Mouse (Mus musculus): ENCODE measurements around the gene Ell. TPM values are rescaled to one million over a fixed set of nuclear protein-coding genes. Genes with fewer than 3 reads are reported as not detected.
"Not testable (repeated sequence)": the region's sequence is repeated elsewhere in the genome, so short reads cannot be mapped to it uniquely, and the experiment has no call there.

The Ell gene
- polyA plus RNA-seq, 1 experiment from 2014 or later = 13.5 TPM

- Histone ChIP-seq H3K36me3 (0 out of 2 replicates have a peak, but pooled peaks cover 3% of the 10 kb centered on the region), H3K27ac (ENCODE audit: poor library complexity, severe bottlenecking) (no peak overlapping the region; the same call in 1 of the 2 replicates), H3K4me3 (no peak overlapping the region), H3K4me1 (replicated peaks) (peaks cover 69% of the 10 kb centered on the region), H3K27me3 (replicated peaks) (no peaks in the 10 kb centered on the region), H3K4me2 (no peak overlapping the region), H3K9ac (no peak overlapping the region), H3K9me3 (replicated peaks) (no peaks in the 10 kb centered on the region)
- WGBS = 26% methylated on average over 3 of the region's 3 CpGs
- no peak for ATAC-seq (ENCODE audit: insufficient number of reproducible peaks, low FRiP score)
These were observed 26.3 kb downstream of the Ell start for GRCm38 (mm10) chr8:70565561-70565960.

- H3K4me2 ChIP-seq = no peak overlapping the region
- H3K4me3 ChIP-seq = no peak overlapping the region
- H3K27ac ChIP-seq (ENCODE audit: poor library complexity, severe bottlenecking) = peak overlapping the region; percentile 43; the same call in 1 of the 2 replicates
- peaks cover 44% of the 10 kb centered on the region for H3K4me1 ChIP-seq (replicated peaks)
- no peak for ATAC-seq (ENCODE audit: insufficient number of reproducible peaks, low FRiP score)
- H3K9ac ChIP-seq = no peak overlapping the region
- no peaks in the 10 kb centered on the region for H3K27me3 ChIP-seq (replicated peaks)
- no peaks in the 10 kb centered on the region for H3K9me3 ChIP-seq (replicated peaks)
- H3K36me3 ChIP-seq = peaks cover 12% of the 10 kb centered on the region; the same call in 1 of the 2 replicates
These were observed 31.1 kb downstream of the Ell start for GRCm38 (mm10) chr8:70570360-70570759.

- peak overlapping the region; percentile 43 for H3K27ac ChIP-seq (ENCODE audit: poor library complexity, severe bottlenecking)
- no peak overlapping the region for H3K4me3 ChIP-seq
- WGBS = 65% methylated on average over 6 of the region's 6 CpGs
- no peak overlapping the region for H3K4me2 ChIP-seq
- no peak overlapping the region for H3K9ac ChIP-seq
- H3K4me1 ChIP-seq (replicated peaks) = peaks cover 37% of the 10 kb centered on the region
- H3K36me3 ChIP-seq = peaks cover 14% of the 10 kb centered on the region; the same call in 1 of the 2 replicates
- no peaks in the 10 kb centered on the region for H3K9me3 ChIP-seq (replicated peaks)
- H3K27me3 ChIP-seq (replicated peaks) = no peaks in the 10 kb centered on the region
- 0 out of 2 replicates have a peak, but pooled peaks have one; percentile 13 for ATAC-seq (ENCODE audit: insufficient number of reproducible peaks, low FRiP score)
These were observed 31.7 kb downstream of the Ell start for GRCm38 (mm10) chr8:70570990-70571389.

GRCm38 (mm10) chr8:70574302-70574701 lies 35.0 kb downstream of the Ell start:
- Histone ChIP-seq H3K9me3 (replicated peaks) (no peaks in the 10 kb centered on the region), H3K27ac (ENCODE audit: poor library complexity, severe bottlenecking) (no peak overlapping the region)

GRCm38 (mm10) chr8:70574915-70575314 lies 35.7 kb downstream of the Ell start:
- H3K36me3 ChIP-seq = peaks cover 33% of the 10 kb centered on the region
- H3K27me3 ChIP-seq (replicated peaks) = no peaks in the 10 kb centered on the region
- H3K27ac ChIP-seq (ENCODE audit: poor library complexity, severe bottlenecking) = no peak overlapping the region
- H3K9me3 ChIP-seq (replicated peaks) = no peaks in the 10 kb centered on the region
- 55% methylated on average over 4 of the region's 4 CpGs for WGBS
- H3K4me3 ChIP-seq = no peak overlapping the region
- H3K4me1 ChIP-seq (replicated peaks) = peaks cover 25% of the 10 kb centered on the region
- H3K9ac ChIP-seq = no peak overlapping the region
- ATAC-seq (ENCODE audit: insufficient number of reproducible peaks, low FRiP score) = no peak
- H3K4me2 ChIP-seq = no peak overlapping the region

More at GRCm38 (mm10) chr8:70574302-70574701, 35.0 kb downstream of the Ell start:
- Histone ChIP-seq H3K27me3 (replicated peaks) (no peaks in the 10 kb centered on the region), H3K4me1 (replicated peaks) (peaks cover 28% of the 10 kb centered on the region), H3K9ac (no peak overlapping the region), H3K4me2 (no peak overlapping the region), H3K36me3 (peaks cover 31% of the 10 kb centered on the region), H3K4me3 (no peak overlapping the region)
- ATAC-seq (ENCODE audit: insufficient number of reproducible peaks, low FRiP score) = no peak

GRCm38 (mm10) chr8:70577207-70577606 lies 38.0 kb downstream of the Ell start:
- no peak overlapping the region for H3K4me3 ChIP-seq
- H3K27ac ChIP-seq (ENCODE audit: poor library complexity, severe bottlenecking) = no peak overlapping the region
- peaks cover 56% of the 10 kb centered on the region for H3K36me3 ChIP-seq
- 96% methylated on average over 3 of the region's 3 CpGs for WGBS
- no peak for ATAC-seq (ENCODE audit: insufficient number of reproducible peaks, low FRiP score)
- peaks cover 3% of the 10 kb centered on the region; the same call in 1 of the 2 replicates for H3K4me1 ChIP-seq (replicated peaks)
- H3K9me3 ChIP-seq (replicated peaks) = no peaks in the 10 kb centered on the region
- no peak overlapping the region for H3K9ac ChIP-seq
- no peaks in the 10 kb centered on the region for H3K27me3 ChIP-seq (replicated peaks)
- no peak overlapping the region for H3K4me2 ChIP-seq

GRCm38 (mm10) chr8:70583476-70584387 lies 44.5 kb downstream of the Ell start:
- Histone ChIP-seq H3K27ac (ENCODE audit: poor library complexity, severe bottlenecking) (no peak overlapping the region), H3K4me3 (no peak overlapping the region), H3K27me3 (replicated peaks) (no peaks in the 10 kb centered on the region), H3K9me3 (replicated peaks) (no peaks in the 10 kb centered on the region), H3K36me3 (peaks cover 83% of the 10 kb centered on the region), H3K4me1 (replicated peaks) (peaks cover 6% of the 10 kb centered on the region), H3K4me2 (no peak overlapping the region), H3K9ac (no peak overlapping the region)
- no peak for ATAC-seq (ENCODE audit: insufficient number of reproducible peaks, low FRiP score)
- 89% methylated on average over 18 of the region's 18 CpGs for WGBS

GRCm38 (mm10) chr8:70584606-70585257 lies 45.5 kb downstream of the Ell start:
- Histone ChIP-seq H3K27me3 (replicated peaks) (no peaks in the 10 kb centered on the region), H3K4me3 (no peak overlapping the region), H3K27ac (ENCODE audit: poor library complexity, severe bottlenecking) (no peak overlapping the region), H3K36me3 (peaks cover 86% of the 10 kb centered on the region), H3K9me3 (replicated peaks) (no peaks in the 10 kb centered on the region), H3K4me2 (no peak overlapping the region), H3K4me1 (replicated peaks) (peaks cover 6% of the 10 kb centered on the region), H3K9ac (no peak overlapping the region)
- WGBS = 87% methylated on average over 9 of the region's 9 CpGs
- ATAC-seq (ENCODE audit: insufficient number of reproducible peaks, low FRiP score) = no peak

- Histone ChIP-seq H3K27ac (ENCODE audit: poor library complexity, severe bottlenecking) (no peak overlapping the region), H3K36me3 (peaks cover 86% of the 10 kb centered on the region), H3K4me1 (replicated peaks) (peaks cover 6% of the 10 kb centered on the region), H3K9me3 (replicated peaks) (no peaks in the 10 kb centered on the region), H3K9ac (no peak overlapping the region), H3K27me3 (replicated peaks) (no peaks in the 10 kb centered on the region), H3K4me3 (no peak overlapping the region), H3K4me2 (no peak overlapping the region)
- 36% methylated on average over 7 of the region's 7 CpGs for WGBS
- ATAC-seq (ENCODE audit: insufficient number of reproducible peaks, low FRiP score) = no peak
These were observed 46.0 kb downstream of the Ell start for GRCm38 (mm10) chr8:70585258-70585652.

GRCm38 (mm10) chr8:70587955-70588354 lies 48.7 kb downstream of the Ell start:
- not testable (repeated sequence) for H3K9ac ChIP-seq; H3K4me3 ChIP-seq; H3K27me3 ChIP-seq (replicated peaks); ATAC-seq (ENCODE audit: insufficient number of reproducible peaks, low FRiP score); H3K27ac ChIP-seq (ENCODE audit: poor library complexity, severe bottlenecking); H3K9me3 ChIP-seq (replicated peaks); H3K4me2 ChIP-seq
- peaks cover 72% of the 10 kb centered on the region for H3K36me3 ChIP-seq
- whole genome bisulfite sequencing = 84% methylated on average over 4 of the region's 4 CpGs
- peaks cover 13% of the 10 kb centered on the region for H3K4me1 ChIP-seq (replicated peaks)

- Histone ChIP-seq H3K9ac (peak overlapping the region; percentile 9; the same call in 1 of the 2 replicates), H3K27me3 (replicated peaks) (no peaks in the 10 kb centered on the region), H3K4me3 (no peak overlapping the region), H3K9me3 (replicated peaks) (no peaks in the 10 kb centered on the region), H3K36me3 (peaks cover 52% of the 10 kb centered on the region), H3K27ac (ENCODE audit: poor library complexity, severe bottlenecking) (peak overlapping the region; percentile 1; the same call in 1 of the 2 replicates), H3K4me1 (replicated peaks) (peaks cover 41% of the 10 kb centered on the region), H3K4me2 (no peak overlapping the region)
- WGBS = 72% methylated on average over 12 of the region's 12 CpGs
- no peak for ATAC-seq (ENCODE audit: insufficient number of reproducible peaks, low FRiP score)
These were observed 52.3 kb downstream of the Ell start for GRCm38 (mm10) chr8:70591569-70591968.

Measured in heart, embryonic 12.5 days (tissue).